Mouse (Mus musculus): ENCODE data around the gene Cipc. TPM values are rescaled to one million over a fixed set of nuclear protein-coding genes. Genes with fewer than 3 reads are reported as not detected.
A peak's percentile ranks its signal among the peaks of the same experiment; 100 is the strongest.

The Cipc gene
- polyA plus RNA-seq, 1 experiment from 2014 or later = 18.1 TPM

DNA sequence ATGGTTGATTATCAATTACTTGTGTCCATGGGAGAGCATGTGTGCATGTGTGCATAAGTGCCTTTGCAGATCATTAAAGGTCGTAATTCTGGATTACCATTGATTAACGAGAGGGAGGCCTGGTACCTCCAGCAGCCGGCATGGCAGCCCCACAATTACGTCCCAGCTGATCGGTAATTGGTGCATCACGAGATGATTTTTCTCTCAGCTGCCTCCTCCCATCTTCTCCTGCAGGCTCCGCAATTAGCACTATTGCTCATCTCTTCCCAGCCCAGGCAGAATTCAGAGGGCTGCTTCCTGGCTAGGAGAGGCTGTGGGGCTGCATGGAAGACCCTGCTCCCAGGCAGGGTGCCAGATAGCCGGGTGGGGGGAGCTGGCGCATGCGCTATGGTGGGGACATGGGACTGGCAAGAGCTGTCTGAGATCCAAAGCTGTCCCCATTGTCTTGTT lies 35.3 kb upstream of the Cipc start:
- no peaks in the 10 kb centered on the region for H3K9me3 ChIP-seq (replicated peaks; ENCODE audit: control insufficient read depth, low read length)
- H3K4me2 ChIP-seq (ENCODE audit: low read depth, low read length) = no peak overlapping the region
- peak; percentile 38; the same call in 1 of the 2 replicates for ATAC-seq (ENCODE audit: insufficient read depth, low FRiP score)
- H3K27me3 ChIP-seq (ENCODE audit: control insufficient read depth, insufficient read depth, low read length) = no peaks in the 10 kb centered on the region
- H3K36me3 ChIP-seq (ENCODE audit: control insufficient read depth, insufficient read depth, low read length) = no peaks in the 10 kb centered on the region
- peaks cover 9% of the 10 kb centered on the region; the same call in 1 of the 2 replicates for H3K4me1 ChIP-seq (ENCODE audit: control insufficient read depth, insufficient read depth, low read length)
- H3K27ac ChIP-seq (ENCODE audit: low read length) = no peak overlapping the region
- WGBS = 61% methylated on average over 10 of the region's 10 CpGs
- H3K9ac ChIP-seq (ENCODE audit: low read length) = no peak overlapping the region
- H3K4me3 ChIP-seq (replicated peaks; ENCODE audit: low read length) = no peak overlapping the region

DNA sequence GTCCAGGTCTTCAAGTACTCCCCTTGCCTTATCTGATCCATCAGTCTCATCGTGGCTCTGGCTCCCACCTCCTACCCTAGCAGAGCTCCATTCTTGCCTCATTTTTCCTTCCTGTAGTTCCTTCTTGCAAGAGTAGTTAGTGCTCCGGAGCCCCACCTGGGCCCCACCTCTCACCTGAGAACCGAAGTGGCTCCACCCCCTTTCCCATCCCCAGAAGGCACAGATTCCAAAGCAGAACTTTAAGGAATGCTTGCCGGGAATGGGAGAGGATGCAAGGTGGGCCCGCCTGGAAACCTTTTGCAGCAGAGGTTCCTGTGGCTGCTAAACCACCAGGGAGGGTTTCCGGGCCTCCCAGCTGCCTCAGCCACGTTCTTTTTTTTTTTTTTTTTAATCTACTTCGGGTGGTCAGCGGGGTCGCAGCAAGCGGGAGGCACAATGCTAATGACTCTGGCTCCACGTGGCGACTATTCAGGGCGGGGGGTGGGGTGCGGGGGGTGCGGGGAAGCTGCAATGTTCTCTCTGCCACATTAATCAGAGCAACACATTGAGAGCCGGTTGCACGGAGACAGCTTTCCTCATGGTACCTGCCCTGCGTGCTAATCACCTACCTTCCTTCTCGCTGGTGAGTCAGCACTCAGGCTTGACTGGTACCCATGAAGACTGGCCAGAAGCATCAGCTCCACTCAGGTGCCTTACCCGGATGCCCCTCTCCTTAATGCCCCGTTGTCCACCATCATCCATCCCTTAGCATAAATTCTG lies 34.3 kb upstream of the Cipc start:
- H3K4me1 ChIP-seq (ENCODE audit: control insufficient read depth, insufficient read depth, low read length) = peaks cover 9% of the 10 kb centered on the region; the same call in 1 of the 2 replicates
- 0 out of 2 replicates have a peak overlapping the region, but pooled peaks have one; percentile 25 for H3K9ac ChIP-seq (ENCODE audit: low read length)
- peak overlapping the region; percentile 23 for H3K4me2 ChIP-seq (ENCODE audit: low read depth, low read length)
- no peaks in the 10 kb centered on the region for H3K9me3 ChIP-seq (replicated peaks; ENCODE audit: control insufficient read depth, low read length)
- H3K27me3 ChIP-seq (ENCODE audit: control insufficient read depth, insufficient read depth, low read length) = no peaks in the 10 kb centered on the region
- no peak overlapping the region for H3K4me3 ChIP-seq (replicated peaks; ENCODE audit: low read length)
- WGBS = 5% methylated on average over 22 of the region's 22 CpGs
- H3K36me3 ChIP-seq (ENCODE audit: control insufficient read depth, insufficient read depth, low read length) = no peaks in the 10 kb centered on the region
- ATAC-seq (ENCODE audit: insufficient read depth, low FRiP score) = peak; percentile 37; the same call in 1 of the 2 replicates
- H3K27ac ChIP-seq (ENCODE audit: low read length) = peak overlapping the region; percentile 43; the same call in 1 of the 2 replicates

DNA sequence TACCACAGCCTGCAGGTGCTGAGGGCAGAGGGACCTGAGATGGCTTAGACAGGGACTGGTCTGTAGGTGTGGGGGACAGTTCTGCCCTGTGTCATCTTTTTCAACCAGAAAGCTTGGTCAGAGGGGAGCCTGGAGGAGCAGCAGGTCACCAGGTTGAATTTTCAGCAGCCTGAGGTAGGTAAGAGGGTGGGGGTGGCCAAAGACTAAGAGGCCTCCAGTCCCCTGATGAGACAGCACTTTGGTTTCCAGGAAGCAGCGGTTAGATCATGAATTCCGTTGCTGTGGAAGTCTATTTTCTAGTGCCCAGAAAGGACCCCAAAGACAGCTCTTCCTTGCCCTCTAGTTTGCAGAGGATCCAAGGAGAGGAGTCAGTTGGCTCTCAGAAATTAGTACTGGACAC lies 32.5 kb upstream of the Cipc start:
- Histone ChIP-seq H3K9ac (ENCODE audit: low read length) (no peak overlapping the region), H3K4me2 (ENCODE audit: low read depth, low read length) (no peak overlapping the region), H3K4me3 (replicated peaks; ENCODE audit: low read length) (no peak overlapping the region), H3K9me3 (replicated peaks; ENCODE audit: control insufficient read depth, low read length) (no peaks in the 10 kb centered on the region), H3K36me3 (ENCODE audit: control insufficient read depth, insufficient read depth, low read length) (no peaks in the 10 kb centered on the region), H3K27ac (ENCODE audit: low read length) (peak overlapping the region; percentile 8; the same call in 1 of the 2 replicates), H3K27me3 (ENCODE audit: control insufficient read depth, insufficient read depth, low read length) (no peaks in the 10 kb centered on the region), H3K4me1 (ENCODE audit: control insufficient read depth, insufficient read depth, low read length) (peaks cover 22% of the 10 kb centered on the region)
- ATAC-seq (ENCODE audit: insufficient read depth, low FRiP score) = no peak
- WGBS = 57% methylated on average over 2 of the region's 2 CpGs

DNA sequence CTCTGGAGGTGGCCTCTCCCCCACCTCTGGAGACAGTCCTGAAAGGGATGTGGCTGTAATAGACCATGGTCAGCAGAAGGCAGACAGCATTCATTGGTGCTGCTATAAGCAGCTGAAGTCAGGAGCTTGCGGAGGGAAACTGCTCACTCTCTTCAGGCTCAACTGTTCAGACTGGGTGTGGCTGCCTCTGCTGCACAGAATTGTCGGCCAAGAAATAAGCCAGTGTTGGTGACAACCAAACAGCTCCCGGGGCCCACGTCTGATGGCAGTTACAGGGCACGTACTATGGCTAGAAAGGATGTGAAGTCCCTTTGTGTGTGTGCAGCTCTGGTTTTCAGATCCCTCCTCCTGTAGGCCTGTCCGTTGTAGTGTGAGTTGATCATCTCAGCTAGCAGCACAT lies 32.1 kb upstream of the Cipc start:
- H3K4me1 ChIP-seq (ENCODE audit: control insufficient read depth, insufficient read depth, low read length) = peaks cover 24% of the 10 kb centered on the region
- no peak overlapping the region for H3K4me2 ChIP-seq (ENCODE audit: low read depth, low read length)
- no peak overlapping the region for H3K4me3 ChIP-seq (replicated peaks; ENCODE audit: low read length)
- no peak for ATAC-seq (ENCODE audit: insufficient read depth, low FRiP score)
- 33% methylated on average over 6 of the region's 6 CpGs for WGBS
- no peaks in the 10 kb centered on the region for H3K27me3 ChIP-seq (ENCODE audit: control insufficient read depth, insufficient read depth, low read length)
- H3K9ac ChIP-seq (ENCODE audit: low read length) = no peak overlapping the region
- no peaks in the 10 kb centered on the region for H3K36me3 ChIP-seq (ENCODE audit: control insufficient read depth, insufficient read depth, low read length)
- no peaks in the 10 kb centered on the region for H3K9me3 ChIP-seq (replicated peaks; ENCODE audit: control insufficient read depth, low read length)
- H3K27ac ChIP-seq (ENCODE audit: low read length) = peak overlapping the region; percentile 8; the same call in 1 of the 2 replicates

GRCm38 (mm10) chr12:86915617-86916016 lies 31.2 kb upstream of the Cipc start:
- H3K9ac ChIP-seq (ENCODE audit: low read length) = no peak overlapping the region
- H3K4me1 ChIP-seq (ENCODE audit: control insufficient read depth, insufficient read depth, low read length) = peaks cover 24% of the 10 kb centered on the region
- ATAC-seq (ENCODE audit: insufficient read depth, low FRiP score) = no peak
- no peak overlapping the region for H3K4me2 ChIP-seq (ENCODE audit: low read depth, low read length)
- H3K27me3 ChIP-seq (ENCODE audit: control insufficient read depth, insufficient read depth, low read length) = no peaks in the 10 kb centered on the region
- H3K4me3 ChIP-seq (replicated peaks; ENCODE audit: low read length) = no peak overlapping the region
- H3K27ac ChIP-seq (ENCODE audit: low read length) = no peak overlapping the region
- H3K36me3 ChIP-seq (ENCODE audit: control insufficient read depth, insufficient read depth, low read length) = no peaks in the 10 kb centered on the region
- 64% methylated on average over 7 of the region's 7 CpGs for WGBS
- H3K9me3 ChIP-seq (replicated peaks; ENCODE audit: control insufficient read depth, low read length) = no peaks in the 10 kb centered on the region

DNA sequence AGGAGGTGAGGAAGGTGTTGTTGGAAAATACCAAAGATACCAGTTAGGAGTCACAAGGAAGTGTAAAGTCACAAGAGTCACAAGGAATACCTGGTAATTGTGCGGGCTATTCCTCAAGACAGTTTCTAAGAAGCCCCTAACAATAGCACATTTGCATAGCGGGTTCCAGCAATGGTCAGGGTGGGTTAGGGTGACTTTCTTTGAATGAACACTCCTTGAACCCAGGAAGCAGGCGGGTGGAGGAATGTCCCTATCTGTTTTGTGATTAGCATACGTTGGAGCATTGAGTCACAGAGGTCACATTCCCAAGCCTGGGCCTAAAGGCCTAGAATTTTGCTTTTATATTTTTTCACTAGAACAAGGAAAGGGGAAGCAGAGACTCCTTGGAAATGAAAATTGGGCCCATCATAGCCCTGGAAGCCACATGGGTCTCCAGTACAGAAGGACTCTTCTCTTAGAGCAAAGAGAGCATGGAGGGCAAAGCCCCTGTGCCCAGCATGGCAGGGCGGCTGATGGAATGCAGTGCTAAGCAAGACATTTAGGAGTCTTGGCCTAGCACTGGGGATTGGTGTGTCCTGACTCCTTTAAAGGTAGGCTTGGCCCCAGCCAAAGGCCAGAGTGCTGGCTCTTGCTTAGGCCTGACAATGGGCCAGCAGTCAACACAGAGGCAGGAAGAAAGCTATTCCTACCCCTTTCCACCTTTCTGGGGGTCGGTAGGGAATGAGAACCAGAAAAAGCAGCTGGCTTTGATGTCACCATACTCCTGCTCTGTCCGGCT lies 29.9 kb upstream of the Cipc start:
- Histone ChIP-seq H3K4me2 (ENCODE audit: low read depth, low read length) (no peak overlapping the region), H3K9me3 (replicated peaks; ENCODE audit: control insufficient read depth, low read length) (no peaks in the 10 kb centered on the region), H3K27ac (ENCODE audit: low read length) (no peak overlapping the region), H3K4me3 (replicated peaks; ENCODE audit: low read length) (no peak overlapping the region), H3K4me1 (ENCODE audit: control insufficient read depth, insufficient read depth, low read length) (peaks cover 24% of the 10 kb centered on the region), H3K27me3 (ENCODE audit: control insufficient read depth, insufficient read depth, low read length) (no peaks in the 10 kb centered on the region), H3K9ac (ENCODE audit: low read length) (no peak overlapping the region), H3K36me3 (ENCODE audit: control insufficient read depth, insufficient read depth, low read length) (no peaks in the 10 kb centered on the region)
- 78% methylated on average over 7 of the region's 7 CpGs for WGBS
- no peak for ATAC-seq (ENCODE audit: insufficient read depth, low FRiP score)

DNA sequence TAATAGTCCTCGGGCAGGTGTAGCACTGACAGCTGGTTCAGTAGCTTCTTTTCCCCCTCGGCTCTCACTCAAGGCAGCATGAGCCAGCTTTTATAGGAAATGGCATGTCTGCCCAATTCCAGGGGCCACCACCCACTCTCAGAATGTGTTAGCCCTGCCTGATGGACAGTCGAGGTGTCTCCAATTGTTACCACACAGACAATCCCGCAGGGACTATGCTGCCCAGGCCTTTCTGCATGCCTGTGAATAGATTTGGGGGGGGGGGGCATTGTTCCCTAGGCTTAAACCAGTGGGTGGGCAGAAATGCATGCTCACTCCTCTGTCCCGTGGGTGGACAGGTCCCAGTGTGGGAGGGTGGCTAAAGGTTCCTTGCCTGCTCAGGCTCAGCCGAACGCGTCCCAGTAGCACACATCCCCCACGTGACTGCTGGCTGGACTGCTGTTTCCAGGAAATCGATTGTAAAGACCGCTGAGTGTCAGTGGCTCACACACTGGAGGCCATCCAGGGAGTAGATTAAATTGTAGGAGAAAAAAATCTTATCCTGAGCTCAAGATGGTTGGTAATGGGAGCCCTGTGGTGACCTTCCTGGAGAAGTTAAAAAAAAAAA lies 28.4 kb upstream of the Cipc start:
- H3K36me3 ChIP-seq (ENCODE audit: control insufficient read depth, insufficient read depth, low read length) = no peaks in the 10 kb centered on the region
- 0 out of 2 replicates have a peak overlapping the region, but pooled peaks have one; percentile 25 for H3K9ac ChIP-seq (ENCODE audit: low read length)
- 17% methylated on average over 11 of the region's 11 CpGs for WGBS
- H3K9me3 ChIP-seq (replicated peaks; ENCODE audit: control insufficient read depth, low read length) = no peaks in the 10 kb centered on the region
- ATAC-seq (ENCODE audit: insufficient read depth, low FRiP score) = peak; percentile 53; the same call in 1 of the 2 replicates
- H3K4me3 ChIP-seq (replicated peaks; ENCODE audit: low read length) = no peak overlapping the region
- H3K27me3 ChIP-seq (ENCODE audit: control insufficient read depth, insufficient read depth, low read length) = no peaks in the 10 kb centered on the region
- H3K4me2 ChIP-seq (ENCODE audit: low read depth, low read length) = no peak overlapping the region
- H3K4me1 ChIP-seq (ENCODE audit: control insufficient read depth, insufficient read depth, low read length) = peaks cover 19% of the 10 kb centered on the region
- peak overlapping the region; percentile 39; the same call in 1 of the 2 replicates for H3K27ac ChIP-seq (ENCODE audit: low read length)

DNA sequence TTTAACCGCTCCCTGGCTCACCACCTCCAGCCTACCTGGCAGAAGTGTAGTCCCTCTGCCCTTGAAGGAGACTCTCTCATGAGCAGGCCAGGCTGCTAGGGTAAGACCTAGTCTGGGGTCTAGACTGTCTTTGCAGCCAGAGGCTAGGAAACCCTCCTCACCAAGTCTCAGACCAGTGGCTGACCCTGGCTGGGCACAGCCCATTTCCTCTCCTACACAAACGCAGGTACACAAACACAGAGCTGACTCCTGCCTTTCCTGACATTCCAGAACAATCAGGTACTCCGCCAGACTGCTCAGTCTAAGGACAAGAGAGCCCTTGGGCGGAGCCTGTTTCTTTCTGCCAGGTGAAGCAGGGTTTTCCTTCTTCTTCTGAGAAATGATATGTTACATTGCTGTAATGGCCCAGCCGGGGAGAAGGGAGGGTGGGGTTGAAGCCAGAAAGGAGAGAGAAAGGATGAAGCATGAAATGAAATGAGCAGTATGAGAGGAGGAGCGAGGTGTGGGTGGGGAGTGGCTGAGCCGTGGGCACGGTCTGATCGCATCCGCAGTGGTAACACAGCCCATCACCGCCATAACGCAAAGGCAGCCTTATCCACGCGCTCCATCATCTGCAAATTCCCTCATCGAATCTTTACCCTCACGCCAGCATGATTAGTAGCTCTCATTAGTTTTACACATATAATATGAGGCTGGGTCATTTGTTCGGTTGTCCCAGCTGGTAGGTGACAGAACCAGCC lies 27.7 kb upstream of the Cipc start:
- H3K4me3 ChIP-seq (replicated peaks; ENCODE audit: low read length) = no peak overlapping the region
- peak overlapping the region; percentile 39 for H3K27ac ChIP-seq (ENCODE audit: low read length)
- H3K36me3 ChIP-seq (ENCODE audit: control insufficient read depth, insufficient read depth, low read length) = no peaks in the 10 kb centered on the region
- H3K9me3 ChIP-seq (replicated peaks; ENCODE audit: control insufficient read depth, low read length) = no peaks in the 10 kb centered on the region
- 0 out of 2 replicates have a peak, but pooled peaks have one; percentile 26 for ATAC-seq (ENCODE audit: insufficient read depth, low FRiP score)
- no peak overlapping the region for H3K9ac ChIP-seq (ENCODE audit: low read length)
- peaks cover 19% of the 10 kb centered on the region for H3K4me1 ChIP-seq (ENCODE audit: control insufficient read depth, insufficient read depth, low read length)
- no peaks in the 10 kb centered on the region for H3K27me3 ChIP-seq (ENCODE audit: control insufficient read depth, insufficient read depth, low read length)
- 62% methylated on average over 17 of the region's 17 CpGs for WGBS
- H3K4me2 ChIP-seq (ENCODE audit: low read depth, low read length) = no peak overlapping the region

Data from stomach, embryonic 16.5 days (tissue).